Mouse (Mus musculus): ENCODE results near the gene CK137956. TPM values are rescaled to one million over a fixed set of nuclear protein-coding genes. Genes with fewer than 3 reads are reported as not detected.
A peak's percentile ranks its signal among the peaks of the same experiment; 100 is the strongest.

Gene CK137956
- total and polyA plus RNA-seq, 2 experiments from 2014 or later, result 2.3 to 3.2 TPM

DNA sequence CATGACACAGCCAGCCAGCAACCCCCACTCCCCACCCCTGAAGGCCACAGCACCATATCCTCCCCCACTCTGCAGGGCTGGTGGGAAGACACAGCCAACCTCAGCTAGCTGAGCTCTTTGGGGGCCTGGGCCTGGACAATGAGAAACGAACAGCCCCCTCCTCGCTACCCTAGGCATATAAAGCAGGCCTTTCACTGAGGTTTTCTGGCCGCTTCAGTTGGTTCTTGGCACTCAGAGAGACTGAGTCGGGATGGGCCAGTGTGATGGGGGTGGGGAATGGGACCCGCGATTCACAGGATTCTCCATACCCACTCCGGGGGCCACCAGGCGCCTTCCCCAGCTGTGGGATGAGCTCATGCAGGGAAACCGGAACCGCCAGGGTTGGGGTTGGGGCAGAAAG, 15.1 kb upstream of the CK137956 start:
- peak overlapping the region; percentile 82 for H3K27ac ChIP-seq (ENCODE audit: low read depth, low read length)
- no peak for TF ChIP-seq CTCF (IDR thresholded peaks at IDR 0.05)
- no peaks in the 10 kb centered on the region for H3K27me3 ChIP-seq (ENCODE audit: insufficient read depth, low read length)
- WGBS, result 18% methylated on average over 10 of the region's 10 CpGs
- ATAC-seq (ENCODE audit: low FRiP score), result peak; percentile 83
- H3K4me1 ChIP-seq (ENCODE audit: insufficient read depth, low read length), result 0 out of 2 replicates have a peak, but pooled peaks cover 5% of the 10 kb centered on the region
- 0 out of 2 replicates have a peak overlapping the region, but pooled peaks have one; percentile 91 for H3K9ac ChIP-seq (replicated peaks; ENCODE audit: low read length, poor library complexity, severe bottlenecking)
- no peaks in the 10 kb centered on the region for H3K36me3 ChIP-seq (ENCODE audit: insufficient read depth, low read length)
- peak overlapping the region; percentile 85 for H3K4me2 ChIP-seq (ENCODE audit: low read depth, low read length, poor library complexity, severe bottlenecking)
- DNase-seq (ENCODE audit: low spot score), result peak; percentile 92
- H3K4me3 ChIP-seq (ENCODE audit: low read depth, low read length), result peak overlapping the region; percentile 82
- no peaks in the 10 kb centered on the region for H3K9me3 ChIP-seq (ENCODE audit: low read length)

DNA sequence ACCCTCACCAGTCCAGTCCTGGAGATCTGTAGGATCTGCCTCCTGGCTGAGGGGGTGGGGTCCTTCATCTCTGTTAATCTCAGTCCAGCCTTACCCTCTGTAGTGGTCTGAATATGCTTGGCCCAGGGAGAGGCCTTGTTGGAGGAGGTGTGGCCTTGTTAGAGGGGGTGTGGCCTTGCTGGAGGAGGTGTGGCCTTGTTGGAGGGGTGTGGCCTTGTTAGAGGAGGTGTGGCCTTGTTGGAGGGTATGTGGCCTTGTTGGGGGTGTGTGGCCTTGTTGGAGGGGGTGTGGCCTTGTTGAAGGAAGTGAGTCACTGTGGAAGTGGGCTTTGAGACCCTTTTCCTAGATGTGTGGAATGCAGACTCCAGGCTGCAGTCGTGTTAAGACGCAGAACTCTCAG, 13.7 kb upstream of the CK137956 start:
- no peak for TF ChIP-seq CTCF (IDR thresholded peaks at IDR 0.05)
- 0 out of 2 replicates have a peak, but pooled peaks cover 5% of the 10 kb centered on the region for H3K4me1 ChIP-seq (ENCODE audit: insufficient read depth, low read length)
- ATAC-seq (ENCODE audit: low FRiP score) (no peak), DNase-seq (ENCODE audit: low spot score) (no peak)
- no peaks in the 10 kb centered on the region for H3K36me3 ChIP-seq (ENCODE audit: insufficient read depth, low read length)
- H3K9ac ChIP-seq (replicated peaks; ENCODE audit: low read length, poor library complexity, severe bottlenecking), result no peak overlapping the region
- no peak overlapping the region for H3K27ac ChIP-seq (ENCODE audit: low read depth, low read length)
- H3K27me3 ChIP-seq (ENCODE audit: insufficient read depth, low read length), result no peaks in the 10 kb centered on the region
- 88% methylated on average over 2 of the region's 2 CpGs for WGBS
- H3K4me2 ChIP-seq (ENCODE audit: low read depth, low read length, poor library complexity, severe bottlenecking), result no peak overlapping the region
- no peaks in the 10 kb centered on the region for H3K9me3 ChIP-seq (ENCODE audit: low read length)
- H3K4me3 ChIP-seq (ENCODE audit: low read depth, low read length), result no peak overlapping the region

DNA sequence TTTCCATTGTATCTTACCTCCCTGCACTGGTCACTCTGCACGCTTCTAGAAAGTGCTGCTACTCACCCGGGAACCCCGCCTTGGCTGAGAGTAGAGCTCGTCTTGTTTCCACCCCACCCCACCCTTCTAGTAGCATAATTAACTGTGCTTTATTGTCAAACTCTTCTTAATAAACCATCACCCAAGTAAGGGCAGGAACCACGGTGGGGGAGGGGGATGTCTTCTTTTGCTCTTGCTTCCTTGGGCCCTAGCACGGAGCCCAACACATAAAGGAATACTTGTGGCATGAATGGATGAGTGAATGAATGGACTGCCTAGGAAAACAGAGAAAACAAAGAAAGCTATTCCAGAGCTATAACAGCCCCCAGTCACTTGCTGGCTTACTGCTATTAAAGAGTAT, 10.4 kb upstream of the CK137956 start:
- no peak for TF ChIP-seq CTCF (IDR thresholded peaks at IDR 0.05)
- Histone ChIP-seq H3K9ac (replicated peaks; ENCODE audit: low read length, poor library complexity, severe bottlenecking) (no peak overlapping the region), H3K27ac (ENCODE audit: low read depth, low read length) (no peak overlapping the region), H3K4me3 (ENCODE audit: low read depth, low read length) (no peak overlapping the region), H3K9me3 (ENCODE audit: low read length) (no peaks in the 10 kb centered on the region), H3K27me3 (ENCODE audit: insufficient read depth, low read length) (no peaks in the 10 kb centered on the region), H3K36me3 (ENCODE audit: insufficient read depth, low read length) (no peaks in the 10 kb centered on the region), H3K4me2 (ENCODE audit: low read depth, low read length, poor library complexity, severe bottlenecking) (no peak overlapping the region), H3K4me1 (ENCODE audit: insufficient read depth, low read length) (0 out of 2 replicates have a peak, but pooled peaks cover 5% of the 10 kb centered on the region)
- DNase-seq (ENCODE audit: low spot score) (peak; percentile 46), ATAC-seq (ENCODE audit: low FRiP score) (no peak)
- WGBS, result 62% methylated on average over 6 of the region's 6 CpGs

DNA sequence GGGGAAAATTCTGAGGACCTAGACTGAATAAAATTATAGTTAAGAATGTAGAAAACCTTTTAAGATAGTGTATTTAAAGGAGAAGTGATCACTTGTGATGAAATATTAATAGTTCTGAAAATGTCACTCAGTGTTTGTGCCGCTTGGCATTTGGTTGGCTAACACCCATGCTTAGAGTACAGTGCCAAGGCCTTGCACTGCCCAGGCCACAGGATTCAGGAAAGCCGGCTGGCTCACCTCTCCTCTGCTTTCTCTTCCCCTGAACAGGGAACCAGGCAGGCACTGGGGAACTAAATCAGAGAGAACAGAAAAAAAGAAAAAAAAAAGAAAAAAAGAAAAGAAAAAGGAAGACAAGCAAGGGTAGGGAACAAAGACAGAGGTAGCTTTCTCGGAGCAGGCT, 2.2 kb upstream of the CK137956 start:
- Histone ChIP-seq H3K36me3 (ENCODE audit: insufficient read depth, low read length) (no peaks in the 10 kb centered on the region), H3K9me3 (ENCODE audit: low read length) (no peaks in the 10 kb centered on the region), H3K9ac (replicated peaks; ENCODE audit: low read length, poor library complexity, severe bottlenecking) (no peak overlapping the region), H3K4me2 (ENCODE audit: low read depth, low read length, poor library complexity, severe bottlenecking) (no peak overlapping the region), H3K27ac (ENCODE audit: low read depth, low read length) (no peak overlapping the region), H3K27me3 (ENCODE audit: insufficient read depth, low read length) (0 out of 2 replicates have a peak, but pooled peaks cover 11% of the 10 kb centered on the region), H3K4me1 (ENCODE audit: insufficient read depth, low read length) (no peaks in the 10 kb centered on the region; the same call in none of the 2 replicates), H3K4me3 (ENCODE audit: low read depth, low read length) (no peak overlapping the region)
- DNase-seq (ENCODE audit: low spot score), result no peak
- 64% methylated on average over 3 of the region's 3 CpGs for WGBS
- ATAC-seq (ENCODE audit: low FRiP score), result no peak
- TF ChIP-seq CTCF (IDR thresholded peaks at IDR 0.05), result no peak

DNA sequence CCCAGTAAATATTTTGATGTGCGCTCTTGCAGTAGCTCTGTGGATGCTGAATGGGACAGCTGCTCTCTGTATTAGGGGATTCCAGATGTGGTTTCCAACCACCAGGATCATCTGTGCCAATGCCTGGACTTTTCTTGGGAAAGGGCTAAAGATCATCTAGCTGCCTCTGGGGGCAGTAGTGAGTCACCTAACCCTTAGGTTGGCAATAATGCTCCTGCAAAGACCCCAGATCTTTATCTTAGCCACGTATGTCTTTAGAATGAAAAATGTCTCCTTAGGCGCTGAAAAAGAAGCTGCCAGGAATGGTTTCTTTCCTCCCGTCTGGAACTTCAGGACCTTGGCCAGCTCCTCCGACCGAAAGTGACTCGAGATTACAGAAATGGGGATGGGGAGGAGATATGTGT, 731 bp downstream of the CK137956 start:
- 11% methylated on average over 7 of the region's 7 CpGs for WGBS
- TF ChIP-seq CTCF (IDR thresholded peaks at IDR 0.05), result peak; percentile 67
- Histone ChIP-seq H3K27ac (ENCODE audit: low read depth, low read length) (no peak overlapping the region), H3K4me2 (ENCODE audit: low read depth, low read length, poor library complexity, severe bottlenecking) (no peak overlapping the region), H3K4me1 (ENCODE audit: insufficient read depth, low read length) (no peaks in the 10 kb centered on the region; the same call in none of the 2 replicates), H3K9ac (replicated peaks; ENCODE audit: low read length, poor library complexity, severe bottlenecking) (no peak overlapping the region), H3K9me3 (ENCODE audit: low read length) (no peaks in the 10 kb centered on the region), H3K4me3 (ENCODE audit: low read depth, low read length) (no peak overlapping the region), H3K27me3 (ENCODE audit: insufficient read depth, low read length) (peaks cover 13% of the 10 kb centered on the region; the same call in 1 of the 2 replicates), H3K36me3 (ENCODE audit: insufficient read depth, low read length) (no peaks in the 10 kb centered on the region)
- DNase-seq (ENCODE audit: low spot score) (peak; percentile 61), ATAC-seq (ENCODE audit: low FRiP score) (no peak)

DNA sequence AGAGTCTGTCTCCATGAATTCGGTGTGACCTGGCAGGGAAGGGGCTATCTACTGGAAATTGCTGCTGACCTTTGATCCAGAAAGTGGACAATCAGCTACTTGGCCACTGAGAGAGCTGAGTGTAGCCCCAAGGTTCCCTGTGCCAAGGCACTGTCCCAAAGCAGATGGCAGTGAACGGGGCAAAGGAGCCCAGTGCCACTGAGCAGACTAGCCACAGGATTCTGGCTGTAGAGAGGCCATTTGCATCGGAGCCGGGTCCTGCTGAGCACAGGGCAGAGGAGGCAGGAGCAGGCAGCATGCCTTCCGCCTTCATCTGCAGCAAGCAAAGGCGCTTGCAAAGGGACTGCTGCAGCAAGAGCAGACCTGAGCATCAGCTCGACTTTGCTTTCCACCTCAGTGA, 1.6 kb downstream of the CK137956 start:
- no peaks in the 10 kb centered on the region for H3K9me3 ChIP-seq (ENCODE audit: low read length)
- H3K4me3 ChIP-seq (ENCODE audit: low read depth, low read length), result no peak overlapping the region
- H3K27ac ChIP-seq (ENCODE audit: low read depth, low read length), result no peak overlapping the region
- H3K27me3 ChIP-seq (ENCODE audit: insufficient read depth, low read length), result peaks cover 13% of the 10 kb centered on the region; the same call in 1 of the 2 replicates
- ATAC-seq (ENCODE audit: low FRiP score) (no peak), DNase-seq (ENCODE audit: low spot score) (peak; percentile 26)
- TF ChIP-seq CTCF (IDR thresholded peaks at IDR 0.05), result no peak
- no peaks in the 10 kb centered on the region; the same call in none of the 2 replicates for H3K4me1 ChIP-seq (ENCODE audit: insufficient read depth, low read length)
- H3K36me3 ChIP-seq (ENCODE audit: insufficient read depth, low read length), result no peaks in the 10 kb centered on the region
- 20% methylated on average over 7 of the region's 7 CpGs for WGBS
- no peak overlapping the region for H3K9ac ChIP-seq (replicated peaks; ENCODE audit: low read length, poor library complexity, severe bottlenecking)
- no peak overlapping the region for H3K4me2 ChIP-seq (ENCODE audit: low read depth, low read length, poor library complexity, severe bottlenecking)
